Mouse (Mus musculus) forebrain, embryonic 11.5 days (tissue): ENCODE measurements at regions not wholly inside any gene's neighbourhood (a gene's known extent, or its start where the extent isn't known, plus 50 kb on each side); places are given as distances from the start of the nearest gene placed in this dataset.
A peak's percentile ranks its signal among the peaks of the same experiment; 100 is the strongest.

ENCODE experiments used
- ATAC-seq: fragments of 200-750 bp; cut with Nextera tagmentation; replicated peaks from 2 replicates; pipeline ENCODE4 v1.8.0; 2017; ENCODE audit warnings: moderate TSS enrichment; ENCODE audit not compliant: low FRiP score
- DNase-seq: peaks from one replicate; pipeline ENCODE4 v3.0.0-alpha.2; 2017; ENCODE audit warnings: low spot score
- H3K27ac ChIP-seq: fragments of 300-500 bp; sonication (generic); 2 replicates; pipeline ENCODE4 v1.5.1; 2014; ENCODE audit warnings: low read depth, low read length
- H3K27me3 ChIP-seq: fragments of 300-500 bp; sonication (generic); 2 replicates; pipeline ENCODE4 v1.6.1; 2014; ENCODE audit warnings: mild to moderate bottlenecking, low read length, mixed read lengths; ENCODE audit not compliant: control insufficient read depth, insufficient read depth
- H3K36me3 ChIP-seq: fragments of 300-500 bp; sonication (generic); 2 replicates; pipeline ENCODE4 v1.6.1; 2014; ENCODE audit warnings: mild to moderate bottlenecking, low read length, moderate library complexity, mixed read lengths; ENCODE audit not compliant: control insufficient read depth, insufficient read depth
- H3K4me1 ChIP-seq: fragments of 300-500 bp; sonication (generic); replicated peaks from 2 replicates; pipeline ENCODE4 v1.6.1; 2014; ENCODE audit warnings: low read length, mixed read lengths; ENCODE audit not compliant: control insufficient read depth, insufficient read depth
- H3K4me2 ChIP-seq: fragments of 300-500 bp; sonication (generic); 2 replicates; pipeline ENCODE4 v1.6.1; 2014; ENCODE audit warnings: low read depth, mild to moderate bottlenecking, low read length, moderate library complexity, mixed read lengths; ENCODE audit not compliant: severe bottlenecking
- H3K4me3 ChIP-seq: fragments of 300-500 bp; sonication (generic); 2 replicates; pipeline ENCODE4 v1.5.1; 2014; ENCODE audit warnings: low read depth, low read length
- H3K9ac ChIP-seq: fragments of 300-500 bp; sonication (generic); 2 replicates; pipeline ENCODE4 v1.6.1; 2014; ENCODE audit warnings: low read length
- H3K9me3 ChIP-seq: fragments of 300-500 bp; sonication (generic); 2 replicates; pipeline ENCODE4 v1.6.1; 2016; ENCODE audit warnings: low read length, mixed read lengths; ENCODE audit not compliant: control insufficient read depth
- WGBS: fragments of 180-500 bp; shearing (Covaris S2); extraction: QIAGEN DNeasy Blood & Tissue Kit; methylation state at CpG from one replicate; pipeline ENCODE4 v1.1.7; 2014; 5-methylcytosine and 5-hydroxymethylcytosine counted together

- DNase-seq (no peak), ATAC-seq (peak; percentile 58)
- Histone ChIP-seq H3K27me3 (no peaks in the 10 kb centered on the region), H3K4me3 (no peak overlapping the region), H3K27ac (peak overlapping the region; percentile 86), H3K4me2 (no peak overlapping the region), H3K4me1 (peaks cover 12% of the 10 kb centered on the region), H3K36me3 (no peaks in the 10 kb centered on the region), H3K9ac (peak overlapping the region; percentile 43; the same call in 1 of the 2 replicates), H3K9me3 (no peaks in the 10 kb centered on the region)
- 59% methylated on average over 9 of the region's 9 CpGs for WGBS
These were observed 285.1 kb upstream of the Ubash3b start for GRCm38 (mm10) chr9:41446431-41447203.

- whole genome bisulfite sequencing: 87% methylated on average over 3 of the region's 3 CpGs
- Histone ChIP-seq H3K4me2 (no peak overlapping the region), H3K36me3 (no peaks in the 10 kb centered on the region; the same call in 1 of the 2 replicates), H3K4me1 (peaks cover 10% of the 10 kb centered on the region), H3K9me3 (no peaks in the 10 kb centered on the region; the same call in none of the 2 replicates), H3K27ac (no peak overlapping the region), H3K27me3 (no peaks in the 10 kb centered on the region), H3K4me3 (no peak overlapping the region), H3K9ac (no peak overlapping the region)
- ATAC-seq: no peak
- DNase-seq: no peak
These were observed 280.9 kb upstream of the Ubash3b start for GRCm38 (mm10) chr9:41442418-41442817.

GRCm38 (mm10) chr9:41439979-41440378, 278.5 kb upstream of the Ubash3b start:
- H3K27ac ChIP-seq: no peak overlapping the region
- WGBS: 88% methylated on average over 4 of the region's 4 CpGs
- H3K9me3 ChIP-seq: no peaks in the 10 kb centered on the region; the same call in none of the 2 replicates
- H3K36me3 ChIP-seq: no peaks in the 10 kb centered on the region; the same call in 1 of the 2 replicates
- no peak overlapping the region for H3K9ac ChIP-seq
- ATAC-seq (no peak), DNase-seq (no peak)
- no peaks in the 10 kb centered on the region for H3K4me1 ChIP-seq
- H3K27me3 ChIP-seq: no peaks in the 10 kb centered on the region
- H3K4me2 ChIP-seq: no peak overlapping the region
- H3K4me3 ChIP-seq: no peak overlapping the region

- Histone ChIP-seq H3K27me3 (no peaks in the 10 kb centered on the region), H3K36me3 (no peaks in the 10 kb centered on the region; the same call in 1 of the 2 replicates), H3K27ac (no peak overlapping the region), H3K9me3 (no peaks in the 10 kb centered on the region; the same call in none of the 2 replicates), H3K4me2 (no peak overlapping the region), H3K4me1 (no peaks in the 10 kb centered on the region), H3K4me3 (no peak overlapping the region), H3K9ac (no peak overlapping the region)
- ATAC-seq (no peak), DNase-seq (no peak)
- WGBS: 98% methylated on average over 2 of the region's 2 CpGs
These were observed 276.6 kb upstream of the Ubash3b start for GRCm38 (mm10) chr9:41438141-41438540.

GRCm38 (mm10) chr9:41430391-41431343, 269.2 kb upstream of the Ubash3b start:
- peaks cover 4% of the 10 kb centered on the region; the same call in 1 of the 2 replicates for H3K4me1 ChIP-seq
- no peak for ATAC-seq
- H3K4me3 ChIP-seq: no peak overlapping the region
- DNase-seq: no peak
- H3K27me3 ChIP-seq: no peaks in the 10 kb centered on the region
- H3K9ac ChIP-seq: no peak overlapping the region
- no peaks in the 10 kb centered on the region for H3K9me3 ChIP-seq
- H3K36me3 ChIP-seq: no peaks in the 10 kb centered on the region
- H3K27ac ChIP-seq: peak overlapping the region; percentile 57; the same call in 1 of the 2 replicates
- WGBS: 52% methylated on average over 16 of the region's 16 CpGs
- H3K4me2 ChIP-seq: no peak overlapping the region

- Histone ChIP-seq H3K36me3 (no peaks in the 10 kb centered on the region), H3K9me3 (no peaks in the 10 kb centered on the region), H3K4me1 (peaks cover 4% of the 10 kb centered on the region; the same call in 1 of the 2 replicates), H3K4me3 (no peak overlapping the region), H3K4me2 (no peak overlapping the region), H3K27me3 (no peaks in the 10 kb centered on the region), H3K27ac (peak overlapping the region; percentile 57; the same call in 1 of the 2 replicates), H3K9ac (no peak overlapping the region)
- 44% methylated on average over 10 of the region's 10 CpGs for WGBS
- peak; percentile 74 for ATAC-seq
- DNase-seq: no peak
These were observed 268.4 kb upstream of the Ubash3b start for GRCm38 (mm10) chr9:41429711-41430390.

- H3K4me2 ChIP-seq: no peak overlapping the region
- H3K9ac ChIP-seq: no peak overlapping the region
- no peak overlapping the region for H3K27ac ChIP-seq
- no peaks in the 10 kb centered on the region for H3K36me3 ChIP-seq
- H3K4me1 ChIP-seq: peaks cover 4% of the 10 kb centered on the region; the same call in 1 of the 2 replicates
- DNase-seq: no peak
- H3K4me3 ChIP-seq: no peak overlapping the region
- WGBS: 73% methylated on average over 4 of the region's 4 CpGs
- no peaks in the 10 kb centered on the region for H3K27me3 ChIP-seq
- ATAC-seq: no peak
- H3K9me3 ChIP-seq: no peaks in the 10 kb centered on the region
These were observed 267.7 kb upstream of the Ubash3b start for GRCm38 (mm10) chr9:41429236-41429635.

GRCm38 (mm10) chr9:41426698-41427097, 265.2 kb upstream of the Ubash3b start:
- no peak for ATAC-seq
- no peak overlapping the region for H3K27ac ChIP-seq
- 91% methylated on average over 7 of the region's 7 CpGs for WGBS

More at GRCm38 (mm10) chr9:41426698-41427097, 265.2 kb upstream of the Ubash3b start:
- Histone ChIP-seq H3K36me3 (no peaks in the 10 kb centered on the region), H3K4me1 (peaks cover 4% of the 10 kb centered on the region; the same call in 1 of the 2 replicates), H3K27me3 (no peaks in the 10 kb centered on the region), H3K9me3 (no peaks in the 10 kb centered on the region), H3K9ac (no peak overlapping the region), H3K4me3 (no peak overlapping the region), H3K4me2 (no peak overlapping the region)
- no peak for DNase-seq
